Mouse (Mus musculus): ENCODE results near the gene Ank2.

Ank2 gene

GRCm38 (mm10) chr3:127019109-127019508 lies 480.0 kb downstream of the Ank2 start:
- DNase-seq (ENCODE audit: low spot score): no peak

- no peak for DNase-seq (ENCODE audit: low spot score)
These were observed 481.6 kb downstream of the Ank2 start for GRCm38 (mm10) chr3:127017523-127017922.

GRCm38 (mm10) chr3:127015596-127015995 lies 483.6 kb downstream of the Ank2 start:
- DNase-seq (ENCODE audit: low spot score): no peak

- DNase-seq (ENCODE audit: low spot score): no peak
These were observed 484.0 kb downstream of the Ank2 start for GRCm38 (mm10) chr3:127015175-127015574.

GRCm38 (mm10) chr3:127013976-127014375 lies 485.2 kb downstream of the Ank2 start:
- no peak for DNase-seq (ENCODE audit: low spot score)

- DNase-seq (ENCODE audit: low spot score): no peak
These were observed 486.6 kb downstream of the Ank2 start for GRCm38 (mm10) chr3:127012525-127012924.

GRCm38 (mm10) chr3:127005898-127006673 lies 493.1 kb downstream of the Ank2 start:
- no peak for DNase-seq (ENCODE audit: low spot score)

GRCm38 (mm10) chr3:127004860-127005633 lies 494.1 kb downstream of the Ank2 start:
- no peak for DNase-seq (ENCODE audit: low spot score)

- no peak for DNase-seq (ENCODE audit: low spot score)
These were observed 495.2 kb downstream of the Ank2 start for GRCm38 (mm10) chr3:127003946-127004345.

GRCm38 (mm10) chr3:126998742-126999112 lies 500.4 kb downstream of the Ank2 start:
- no peak for DNase-seq (ENCODE audit: low spot score)

- peak; percentile 63 for DNase-seq (ENCODE audit: low spot score)
These were observed 501.0 kb downstream of the Ank2 start for GRCm38 (mm10) chr3:126998008-126998741.

GRCm38 (mm10) chr3:126997391-126998007 lies 501.7 kb downstream of the Ank2 start:
- no peak for DNase-seq (ENCODE audit: low spot score)

- no peak for DNase-seq (ENCODE audit: low spot score)
These were observed 502.4 kb downstream of the Ank2 start for GRCm38 (mm10) chr3:126996721-126997120.

- DNase-seq (ENCODE audit: low spot score): no peak
These were observed 503.2 kb downstream of the Ank2 start for GRCm38 (mm10) chr3:126995970-126996369.

GRCm38 (mm10) chr3:126994149-126994548 lies 505.0 kb downstream of the Ank2 start:
- DNase-seq (ENCODE audit: low spot score): no peak

GRCm38 (mm10) chr3:126989936-126990335 lies 509.2 kb downstream of the Ank2 start:
- no peak for DNase-seq (ENCODE audit: low spot score)

GRCm38 (mm10) chr3:126986687-126987086 lies 512.5 kb downstream of the Ank2 start:
- no peak for DNase-seq (ENCODE audit: low spot score)

- no peak for DNase-seq (ENCODE audit: low spot score)
These were observed 516.3 kb downstream of the Ank2 start for GRCm38 (mm10) chr3:126982814-126983213.

- DNase-seq (ENCODE audit: low spot score): no peak
These were observed 518.0 kb downstream of the Ank2 start for GRCm38 (mm10) chr3:126981163-126981562.

- no peak for DNase-seq (ENCODE audit: low spot score)
These were observed 519.5 kb downstream of the Ank2 start for GRCm38 (mm10) chr3:126979635-126980034.

- peak; percentile 61 for DNase-seq (ENCODE audit: low spot score)
These were observed 520.3 kb downstream of the Ank2 start for GRCm38 (mm10) chr3:126978768-126979410.

- DNase-seq (ENCODE audit: low spot score): no peak
These were observed 521.8 kb downstream of the Ank2 start for GRCm38 (mm10) chr3:126977399-126977798.

Measured in left cerebral cortex, adult 11 months (tissue).